Mouse (Mus musculus): ENCODE measurements around the gene Prss23. TPM values are rescaled to one million over a fixed set of nuclear protein-coding genes. Genes with fewer than 3 reads are reported as not detected.

Prss23 gene
- polyA plus RNA-seq, 1 experiment from 2014 or later = 101 TPM

- Histone ChIP-seq H3K9ac (no peak overlapping the region), H3K4me1 (peaks cover 9% of the 10 kb centered on the region), H3K4me2 (replicated peaks) (no peak overlapping the region), H3K36me3 (no peaks in the 10 kb centered on the region), H3K9me3 (replicated peaks) (no peaks in the 10 kb centered on the region), H3K4me3 (replicated peaks) (no peak overlapping the region), H3K27me3 (no peaks in the 10 kb centered on the region), H3K27ac (replicated peaks) (no peak overlapping the region)
- WGBS = 74% methylated on average over 1 of the region's 1 CpGs
- ATAC-seq (ENCODE audit: insufficient number of reproducible peaks, low FRiP score, low TSS enrichment, low read depth) = no peak
These were observed 27.1 kb upstream of the Prss23 start for GRCm38 (mm10) chr7:89554068-89554467.

DNA sequence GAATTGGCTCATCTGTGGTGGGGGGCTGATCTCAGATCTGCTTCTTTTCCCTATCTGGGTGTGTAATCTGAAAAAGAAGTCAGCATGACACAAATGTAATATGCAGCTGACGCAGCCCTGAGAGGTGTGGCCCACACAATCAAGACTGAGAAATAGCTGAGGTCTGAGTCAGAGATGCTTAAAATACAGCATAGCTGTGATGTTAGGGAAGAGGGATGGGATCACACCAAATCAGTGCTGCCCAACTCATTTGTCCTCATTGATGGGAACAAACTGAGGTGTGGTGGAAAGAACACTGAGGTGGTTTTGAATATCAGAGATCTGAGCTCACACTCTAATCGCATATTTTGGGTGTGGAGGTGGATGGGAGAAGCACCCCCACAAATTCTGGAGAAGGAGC is 14.0 kb upstream of the Prss23 start:
- Histone ChIP-seq H3K36me3 (no peaks in the 10 kb centered on the region), H3K9me3 (replicated peaks) (no peaks in the 10 kb centered on the region), H3K9ac (no peak overlapping the region), H3K27ac (replicated peaks) (no peak overlapping the region), H3K4me3 (replicated peaks) (no peak overlapping the region), H3K4me1 (no peaks in the 10 kb centered on the region), H3K4me2 (replicated peaks) (no peak overlapping the region), H3K27me3 (no peaks in the 10 kb centered on the region)
- 75% methylated on average over 2 of the region's 2 CpGs for WGBS
- no peak for ATAC-seq (ENCODE audit: insufficient number of reproducible peaks, low FRiP score, low TSS enrichment, low read depth)

- no peaks in the 10 kb centered on the region for H3K4me1 ChIP-seq
- WGBS = 73% methylated on average over 6 of the region's 6 CpGs
- no peak overlapping the region for H3K27ac ChIP-seq (replicated peaks)
- H3K4me3 ChIP-seq (replicated peaks) = no peak overlapping the region
- H3K9me3 ChIP-seq (replicated peaks) = no peaks in the 10 kb centered on the region
- no peaks in the 10 kb centered on the region for H3K36me3 ChIP-seq
- H3K9ac ChIP-seq = no peak overlapping the region
- H3K4me2 ChIP-seq (replicated peaks) = no peak overlapping the region
- no peaks in the 10 kb centered on the region for H3K27me3 ChIP-seq
- no peak for ATAC-seq (ENCODE audit: insufficient number of reproducible peaks, low FRiP score, low TSS enrichment, low read depth)
These were observed 12.4 kb upstream of the Prss23 start for GRCm38 (mm10) chr7:89539391-89539790.

- no peak for ATAC-seq (ENCODE audit: insufficient number of reproducible peaks, low FRiP score, low TSS enrichment, low read depth)
- H3K9ac ChIP-seq = no peak overlapping the region
These were observed 456 bp upstream of the Prss23 start for GRCm38 (mm10) chr7:89527430-89527856.

DNA sequence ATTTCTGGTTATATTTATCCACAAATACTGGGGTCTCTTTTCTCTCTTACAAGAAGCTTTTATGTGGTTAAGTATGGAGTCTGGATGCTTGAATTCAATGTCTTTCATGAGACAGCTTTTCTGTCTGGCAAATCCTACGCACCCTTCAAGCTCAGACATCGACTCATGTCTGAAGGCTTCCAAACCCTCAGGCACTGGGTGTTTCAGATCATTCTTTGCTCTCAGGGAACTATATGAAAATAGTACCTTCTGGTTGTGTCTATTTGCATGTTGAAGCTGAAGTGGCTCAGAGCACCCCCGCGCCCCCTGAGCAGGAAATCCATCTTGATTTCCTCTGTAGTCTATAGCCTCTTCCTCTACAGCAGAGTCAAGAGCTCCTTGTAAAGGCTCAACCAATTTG is 3.2 kb downstream of the Prss23 start:
- no peak overlapping the region for H3K9ac ChIP-seq
- 45% methylated on average over 4 of the region's 4 CpGs for WGBS
- H3K4me1 ChIP-seq = peaks cover 7% of the 10 kb centered on the region
- ATAC-seq (ENCODE audit: insufficient number of reproducible peaks, low FRiP score, low TSS enrichment, low read depth) = no peak
- H3K27me3 ChIP-seq = no peaks in the 10 kb centered on the region
- H3K4me3 ChIP-seq (replicated peaks) = no peak overlapping the region
- no peaks in the 10 kb centered on the region for H3K36me3 ChIP-seq
- H3K9me3 ChIP-seq (replicated peaks) = no peaks in the 10 kb centered on the region
- H3K4me2 ChIP-seq (replicated peaks) = no peak overlapping the region
- H3K27ac ChIP-seq (replicated peaks) = no peak overlapping the region

More at GRCm38 (mm10) chr7:89527430-89527856, 456 bp upstream of the Prss23 start:
- peak overlapping the region; percentile 65; the same call in 1 of the 2 replicates for H3K27ac ChIP-seq (replicated peaks)
- no peak overlapping the region for H3K4me3 ChIP-seq (replicated peaks)
- WGBS = 68% methylated on average over 4 of the region's 4 CpGs
- H3K27me3 ChIP-seq = no peaks in the 10 kb centered on the region
- H3K9me3 ChIP-seq (replicated peaks) = no peaks in the 10 kb centered on the region
- no peak overlapping the region for H3K4me2 ChIP-seq (replicated peaks)
- peaks cover 7% of the 10 kb centered on the region for H3K4me1 ChIP-seq
- H3K36me3 ChIP-seq = no peaks in the 10 kb centered on the region

DNA sequence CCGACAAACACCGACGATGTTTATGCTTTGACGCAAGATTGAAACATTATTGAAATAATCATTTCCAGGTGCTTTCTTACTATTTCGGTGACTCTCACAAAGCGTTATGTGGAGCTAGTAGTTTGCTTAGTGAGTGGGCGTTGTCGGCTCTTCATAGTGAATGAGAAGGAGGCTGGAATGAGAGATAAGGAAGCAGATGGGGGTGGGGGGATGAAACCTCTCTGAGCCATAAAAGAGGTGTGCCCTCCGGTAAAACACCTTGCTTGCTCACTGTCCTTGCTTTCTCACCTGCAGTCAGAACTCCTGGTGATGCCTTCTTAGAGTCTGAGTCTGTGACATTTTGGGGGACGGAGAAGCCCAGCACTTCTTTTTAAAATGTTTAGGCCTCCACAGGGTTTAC is 4.8 kb downstream of the Prss23 start:
- Histone ChIP-seq H3K9ac (no peak overlapping the region), H3K27me3 (no peaks in the 10 kb centered on the region), H3K4me1 (peaks cover 13% of the 10 kb centered on the region), H3K4me3 (replicated peaks) (no peak overlapping the region), H3K36me3 (no peaks in the 10 kb centered on the region), H3K9me3 (replicated peaks) (no peaks in the 10 kb centered on the region), H3K4me2 (replicated peaks) (no peak overlapping the region), H3K27ac (replicated peaks) (no peak overlapping the region)
- ATAC-seq (ENCODE audit: insufficient number of reproducible peaks, low FRiP score, low TSS enrichment, low read depth) = no peak
- WGBS = 35% methylated on average over 10 of the region's 10 CpGs

DNA sequence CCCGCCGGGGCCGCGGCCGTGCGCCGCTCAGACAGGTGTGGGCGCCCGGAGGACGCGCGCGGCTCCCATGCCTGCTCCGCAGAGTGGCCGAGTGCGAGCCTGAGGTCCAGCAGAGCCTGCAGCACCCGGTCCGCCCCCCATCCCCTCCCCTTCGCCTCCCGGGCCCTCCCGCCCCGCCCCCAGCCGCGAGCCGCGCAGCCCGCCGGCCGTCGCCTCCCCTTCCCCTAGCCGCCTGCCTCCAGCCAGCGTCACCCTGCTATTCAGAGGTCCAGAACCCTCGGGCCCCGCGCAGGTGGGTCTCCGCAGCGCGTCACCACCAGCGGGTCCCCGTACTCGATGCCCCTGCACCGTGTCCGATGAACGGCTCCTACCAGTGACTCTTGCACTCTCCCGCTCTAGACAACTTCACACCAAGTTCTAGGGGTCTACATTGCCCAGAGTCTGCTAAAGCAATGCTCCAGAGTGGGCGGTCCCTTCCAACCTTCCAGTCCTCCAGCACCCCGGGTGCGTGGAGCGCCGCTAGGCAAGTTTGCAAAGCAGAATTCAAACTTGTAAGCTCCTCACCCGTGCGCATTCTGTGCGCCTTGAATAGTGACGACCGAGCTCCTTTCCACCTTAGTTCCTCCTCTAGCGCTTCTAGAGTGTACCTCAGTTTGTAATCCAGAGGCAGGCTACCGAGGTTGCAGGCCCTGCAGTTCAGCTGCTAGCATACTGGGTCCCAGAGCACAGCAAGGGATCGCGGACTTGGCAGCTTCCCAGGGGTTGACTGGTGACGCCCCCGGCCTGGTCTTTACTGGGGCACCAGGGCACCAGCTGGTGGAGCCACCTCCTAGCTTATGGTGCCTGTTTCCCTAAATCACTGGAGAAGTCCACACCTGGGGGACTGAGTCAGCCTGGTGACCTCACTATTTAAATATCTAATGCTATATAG is 9.3 kb downstream of the Prss23 start:
- H3K36me3 ChIP-seq = no peaks in the 10 kb centered on the region
- peaks cover 25% of the 10 kb centered on the region for H3K4me1 ChIP-seq
- peak overlapping the region; percentile 78 for H3K27ac ChIP-seq (replicated peaks)
- WGBS = under 1% methylated on average over 60 of the region's 61 CpGs
- peak overlapping the region; percentile 76 for H3K4me3 ChIP-seq (replicated peaks)
- peak overlapping the region; percentile 89 for H3K4me2 ChIP-seq (replicated peaks)
- no peaks in the 10 kb centered on the region for H3K27me3 ChIP-seq
- H3K9ac ChIP-seq = peak overlapping the region; percentile 72
- ATAC-seq (ENCODE audit: insufficient number of reproducible peaks, low FRiP score, low TSS enrichment, low read depth) = peak; percentile 78
- no peaks in the 10 kb centered on the region for H3K9me3 ChIP-seq (replicated peaks)

GRCm38 (mm10) chr7:89516551-89517459 is 10.2 kb downstream of the Prss23 start:
- H3K9me3 ChIP-seq (replicated peaks) = no peaks in the 10 kb centered on the region
- 5% methylated on average over 32 of the region's 32 CpGs for WGBS
- no peaks in the 10 kb centered on the region for H3K27me3 ChIP-seq
- H3K27ac ChIP-seq (replicated peaks) = peak overlapping the region; percentile 78
- no peaks in the 10 kb centered on the region for H3K36me3 ChIP-seq
- peak; percentile 49; the same call in 1 of the 2 replicates for ATAC-seq (ENCODE audit: insufficient number of reproducible peaks, low FRiP score, low TSS enrichment, low read depth)
- H3K4me3 ChIP-seq (replicated peaks) = peak overlapping the region; percentile 76
- peak overlapping the region; percentile 89 for H3K4me2 ChIP-seq (replicated peaks)
- peak overlapping the region; percentile 72 for H3K9ac ChIP-seq
- peaks cover 25% of the 10 kb centered on the region for H3K4me1 ChIP-seq

- Histone ChIP-seq H3K4me1 (peaks cover 18% of the 10 kb centered on the region; the same call in 1 of the 2 replicates), H3K4me2 (replicated peaks) (no peak overlapping the region), H3K36me3 (peaks cover 17% of the 10 kb centered on the region), H3K4me3 (replicated peaks) (no peak overlapping the region), H3K27ac (replicated peaks) (no peak overlapping the region), H3K27me3 (no peaks in the 10 kb centered on the region), H3K9me3 (replicated peaks) (no peaks in the 10 kb centered on the region), H3K9ac (no peak overlapping the region)
- ATAC-seq (ENCODE audit: insufficient number of reproducible peaks, low FRiP score, low TSS enrichment, low read depth) = no peak
- WGBS = 68% methylated on average over 4 of the region's 4 CpGs
These were observed 15.0 kb downstream of the Prss23 start for GRCm38 (mm10) chr7:89511921-89512514.

DNA sequence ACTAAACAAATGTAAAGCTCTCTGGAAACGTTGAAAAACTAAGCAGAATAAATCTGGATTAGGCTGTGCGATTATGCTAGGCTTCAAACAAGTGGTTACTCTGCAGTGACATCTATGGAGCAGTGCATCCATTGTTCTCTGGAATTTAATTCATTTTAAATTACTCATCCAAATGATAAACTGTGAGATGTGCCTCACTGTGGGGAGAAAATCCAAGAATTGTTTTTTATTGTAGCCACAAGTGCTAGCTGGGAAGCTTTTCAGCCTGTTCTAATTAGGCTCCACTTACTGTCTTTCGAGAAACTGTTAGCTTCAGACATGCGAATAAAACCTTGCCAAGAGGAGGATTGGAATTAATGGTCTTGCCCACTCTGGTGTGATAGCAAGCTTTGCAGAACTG is 18.3 kb downstream of the Prss23 start:
- Histone ChIP-seq H3K4me2 (replicated peaks) (no peak overlapping the region), H3K27me3 (no peaks in the 10 kb centered on the region), H3K9ac (no peak overlapping the region), H3K36me3 (peaks cover 17% of the 10 kb centered on the region), H3K4me1 (no peaks in the 10 kb centered on the region), H3K27ac (replicated peaks) (no peak overlapping the region), H3K4me3 (replicated peaks) (no peak overlapping the region), H3K9me3 (replicated peaks) (no peaks in the 10 kb centered on the region)
- no peak for ATAC-seq (ENCODE audit: insufficient number of reproducible peaks, low FRiP score, low TSS enrichment, low read depth)
- 48% methylated on average over 4 of the region's 4 CpGs for WGBS

All from embryonic facial prominence, embryonic 15.5 days (tissue).